Mouse (Mus musculus) liver, postnatal 0 days (tissue): Measurements from ENCODE around the gene Alox5. TPM values are rescaled to one million over a fixed set of nuclear protein-coding genes. Genes with fewer than 3 reads are reported as not detected.

Experiments
- ATAC-seq: fragments of 200-750 bp; cut with Nextera tagmentation; 2 replicates; pipeline ENCODE4 v1.8.0; 2017; ENCODE audit warnings: mild to moderate bottlenecking, moderate library complexity
- DNase-seq: peaks from one replicate; pipeline ENCODE4 v3.0.0-alpha.2; 2016
- H3K27ac ChIP-seq: fragments of 300-500 bp; sonication (generic); 2 replicates; pipeline ENCODE4 v1.5.1; 2014; ENCODE audit warnings: antibody characterized with exemption, moderate library complexity, mild to moderate bottlenecking, low read depth
- H3K27me3 ChIP-seq: fragments of 300-500 bp; sonication (generic); 2 replicates; pipeline ENCODE4 v1.6.1; 2014; ENCODE audit warnings: low read length, control low read depth, mixed read lengths; ENCODE audit not compliant: insufficient read depth
- H3K36me3 ChIP-seq: fragments of 300-500 bp; sonication (generic); replicated peaks from 2 replicates; pipeline ENCODE4 v1.6.1; 2014; ENCODE audit warnings: mild to moderate bottlenecking, control low read depth, low read length, moderate library complexity, mixed read lengths; ENCODE audit not compliant: insufficient read depth
- H3K4me1 ChIP-seq: fragments of 300-500 bp; sonication (generic); 2 replicates; pipeline ENCODE4 v1.6.1; 2014; ENCODE audit warnings: antibody characterized with exemption, mild to moderate bottlenecking, control low read depth; ENCODE audit not compliant: insufficient read depth
- H3K4me2 ChIP-seq: fragments of 300-500 bp; sonication (generic); 2 replicates; pipeline ENCODE4 v1.6.1; 2014; ENCODE audit warnings: low read depth, mild to moderate bottlenecking, low read length, moderate library complexity, mixed read lengths
- H3K4me3 ChIP-seq: fragments of 300-500 bp; sonication (generic); 2 replicates; pipeline ENCODE4 v1.5.1; 2014; ENCODE audit warnings: low read depth, low read length
- H3K9ac ChIP-seq: fragments of 300-500 bp; sonication (generic); replicated peaks from 2 replicates; pipeline ENCODE4 v1.6.1; 2014; ENCODE audit warnings: mild to moderate bottlenecking, moderate library complexity
- H3K9me3 ChIP-seq: fragments of 300-500 bp; sonication (generic); 2 replicates; pipeline ENCODE4 v1.6.1; 2016; ENCODE audit warnings: mild to moderate bottlenecking, control low read depth, low read length, mixed read lengths
- CTCF ChIP-seq: sonication (generic); IDR thresholded peaks from 2 replicates; pipeline ENCODE4 v1.5.1; 2016; ENCODE audit warnings: antibody characterized with exemption, low read depth
- EP300 ChIP-seq: IDR thresholded peaks from 2 replicates; pipeline ENCODE4 v1.6.1; 2016; ENCODE audit warnings: antibody characterized with exemption, low read depth, mild to moderate bottlenecking
- WGBS: fragments of 180-500 bp; shearing (Covaris S2); extraction: QIAGEN DNeasy Blood & Tissue Kit; methylation state at CpG from one replicate; pipeline ENCODE4 v1.1.7; 2014; ENCODE audit not compliant: insufficient replicate concordance; 5-methylcytosine and 5-hydroxymethylcytosine counted together
- polyA plus RNA-seq: library from polyadenylated mRNA; unstranded; fragments of >200 nt; fragmentation: Nextera tagmentation; extraction: Ambion mirVana; gene quantifications from 2 replicates; pipeline ENCODE4 v1.2.1, GENCODE M21; 2015

The Alox5 gene
- polyA plus RNA-seq, 1 experiment from 2014 or later = 6.6 TPM

DNA sequence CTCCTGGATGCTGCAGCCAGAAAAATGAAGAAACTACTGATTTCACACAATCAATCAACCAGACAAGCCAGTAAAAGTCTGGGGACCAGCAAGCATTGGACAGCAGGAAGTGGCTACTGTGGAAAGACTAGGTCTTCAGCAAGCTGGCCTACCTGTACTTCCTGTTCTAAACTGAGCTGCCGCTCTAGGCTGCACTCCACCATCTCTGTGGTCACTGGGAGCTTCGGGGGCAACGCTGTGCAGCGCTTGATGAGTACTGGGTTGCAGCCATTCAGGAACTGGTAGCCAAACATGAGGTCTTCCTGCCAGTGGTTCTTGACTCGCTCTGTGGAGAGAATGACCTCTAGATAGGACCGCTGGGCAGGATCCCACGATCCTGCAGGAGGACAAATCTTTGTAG is 38.0 kb downstream of the Alox5 start:
- H3K27ac ChIP-seq = no peak overlapping the region
- no peaks in the 10 kb centered on the region for H3K36me3 ChIP-seq
- TF ChIP-seq EP300 (no peak), CTCF (no peak)
- DNase-seq (no peak), ATAC-seq (no peak)
- no peak overlapping the region for H3K4me3 ChIP-seq
- no peaks in the 10 kb centered on the region for H3K9me3 ChIP-seq
- no peak overlapping the region for H3K4me2 ChIP-seq
- no peaks in the 10 kb centered on the region for H3K27me3 ChIP-seq
- 59% methylated on average over 7 of the region's 7 CpGs for WGBS
- no peaks in the 10 kb centered on the region for H3K4me1 ChIP-seq
- H3K9ac ChIP-seq = no peak overlapping the region

DNA sequence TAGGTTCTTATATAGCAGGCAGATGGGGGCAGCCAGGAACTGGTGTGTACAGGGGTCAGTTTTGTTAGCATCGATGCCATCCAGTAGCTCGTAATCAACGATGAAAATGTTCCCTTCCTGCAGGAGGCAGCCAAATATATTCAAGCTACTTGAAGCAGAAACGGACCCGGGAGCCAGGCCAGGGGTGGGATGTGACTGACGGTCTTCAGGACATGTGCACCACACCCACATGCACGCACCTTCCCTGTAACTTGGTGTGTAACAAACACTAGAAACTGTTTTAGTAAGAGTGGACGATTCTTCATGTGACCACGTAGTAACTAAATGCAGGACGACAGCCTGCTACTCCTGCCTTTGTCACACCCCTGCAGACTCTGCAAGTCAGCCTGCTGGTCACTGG is 40.7 kb downstream of the Alox5 start:
- no peak for DNase-seq

DNA sequence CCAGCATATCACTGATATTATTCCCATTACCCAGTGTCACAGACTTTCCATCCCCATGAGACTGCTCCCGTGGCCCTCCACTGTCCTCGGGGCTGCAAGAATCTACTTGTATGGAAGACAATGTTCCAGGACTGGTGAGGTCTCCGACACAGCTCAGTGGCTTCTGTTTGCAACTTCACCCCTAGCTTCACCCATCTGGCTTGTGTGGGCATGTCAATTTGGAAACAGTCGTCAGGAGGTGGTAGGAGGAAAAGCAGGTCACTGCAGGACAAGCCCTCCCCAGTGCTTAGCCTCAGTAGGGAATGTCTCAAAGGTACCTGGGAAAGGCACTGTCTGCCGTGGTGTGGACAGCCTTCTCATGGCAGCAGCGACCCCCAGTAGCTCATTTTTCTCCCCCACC is 41.3 kb downstream of the Alox5 start:
- ATAC-seq (no peak), DNase-seq (no peak)
- 73% methylated on average over 6 of the region's 6 CpGs for WGBS
- TF ChIP-seq CTCF = no peak
- TF ChIP-seq EP300 = no peak
- no peak overlapping the region for H3K27ac ChIP-seq
- no peak overlapping the region for H3K4me2 ChIP-seq
- H3K9ac ChIP-seq = no peak overlapping the region
- H3K36me3 ChIP-seq = no peaks in the 10 kb centered on the region
- no peaks in the 10 kb centered on the region for H3K27me3 ChIP-seq
- H3K4me3 ChIP-seq = no peak overlapping the region
- no peaks in the 10 kb centered on the region for H3K9me3 ChIP-seq
- 0 out of 2 replicates have a peak, but pooled peaks cover 3% of the 10 kb centered on the region for H3K4me1 ChIP-seq

More for the DNA sequence above, 40.7 kb downstream of the Alox5 start:
- no peak overlapping the region for H3K27ac ChIP-seq
- no peak overlapping the region for H3K4me2 ChIP-seq
- H3K4me3 ChIP-seq = no peak overlapping the region
- 82% methylated on average over 10 of the region's 10 CpGs for WGBS
- H3K4me1 ChIP-seq = 0 out of 2 replicates have a peak, but pooled peaks cover 3% of the 10 kb centered on the region
- H3K27me3 ChIP-seq = no peaks in the 10 kb centered on the region
- H3K9me3 ChIP-seq = no peaks in the 10 kb centered on the region
- no peaks in the 10 kb centered on the region for H3K36me3 ChIP-seq
- no peak overlapping the region for H3K9ac ChIP-seq
- no peak for TF ChIP-seq CTCF
- TF ChIP-seq EP300 = no peak
- ATAC-seq = no peak

DNA sequence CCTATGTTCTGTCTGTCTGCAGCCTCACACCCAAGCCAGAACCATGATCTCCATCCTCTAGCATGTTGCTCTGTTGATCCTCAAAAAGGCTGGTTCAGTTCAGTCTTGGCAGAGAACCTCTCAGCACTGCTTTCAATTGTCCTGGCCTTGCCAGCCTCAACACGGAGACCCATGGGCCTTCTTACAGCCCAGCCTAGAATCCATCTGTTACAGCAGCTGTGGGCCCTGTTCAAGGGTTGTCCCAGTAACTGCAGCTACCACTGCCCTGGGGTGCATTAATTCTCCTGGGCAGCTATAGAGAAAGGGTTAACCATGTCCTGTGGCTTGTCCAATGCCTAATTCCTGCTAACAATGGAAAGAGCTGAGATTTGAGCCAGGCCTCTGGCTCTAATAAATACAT is 42.5 kb downstream of the Alox5 start:
- Histone ChIP-seq H3K4me3 (no peak overlapping the region), H3K4me2 (no peak overlapping the region), H3K9ac (no peak overlapping the region), H3K36me3 (no peaks in the 10 kb centered on the region), H3K27me3 (no peaks in the 10 kb centered on the region), H3K27ac (no peak overlapping the region), H3K4me1 (0 out of 2 replicates have a peak, but pooled peaks cover 3% of the 10 kb centered on the region), H3K9me3 (no peaks in the 10 kb centered on the region)
- 81% methylated on average over 1 of the region's 1 CpGs for WGBS
- no peak for DNase-seq
- no peak for ATAC-seq
- TF ChIP-seq CTCF (no peak), EP300 (no peak)

DNA sequence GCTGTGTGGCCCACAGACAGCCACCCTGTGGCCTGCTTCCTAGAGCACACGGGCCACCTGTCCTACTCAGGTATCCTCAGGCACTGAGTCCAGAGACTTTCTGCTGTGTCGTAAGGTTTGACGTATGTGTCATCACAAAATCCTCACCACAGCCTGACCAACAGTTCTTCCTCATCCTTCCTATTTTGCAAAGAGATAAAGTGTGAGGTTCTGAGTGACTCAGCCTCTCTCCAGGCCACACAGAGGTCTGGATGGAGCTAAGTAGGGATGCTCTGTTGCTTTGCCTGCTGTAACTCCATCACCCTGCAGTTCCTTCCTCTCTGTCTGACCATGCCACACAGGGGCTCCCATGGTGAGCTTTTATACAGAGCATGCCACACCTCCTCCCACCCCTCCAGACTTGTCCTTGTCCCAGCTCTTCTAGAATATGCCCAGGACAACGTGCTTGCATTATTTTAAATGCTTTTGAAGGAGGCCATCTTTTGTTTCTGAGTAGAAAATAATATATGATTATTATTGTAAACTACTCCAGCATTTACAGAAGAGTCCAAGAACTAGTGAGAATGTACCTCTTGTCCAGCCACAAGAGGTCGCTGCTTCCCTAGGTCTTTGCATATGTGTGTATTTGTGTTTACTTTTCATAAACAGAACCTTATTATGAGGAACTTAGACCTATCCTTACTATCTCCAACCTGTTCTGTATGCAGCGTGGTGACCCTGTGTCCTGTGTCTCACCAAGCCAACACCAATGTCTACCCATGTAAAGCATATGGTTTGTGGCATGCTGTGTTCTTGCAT is 43.3 kb downstream of the Alox5 start:
- Histone ChIP-seq H3K9ac (no peak overlapping the region), H3K27ac (no peak overlapping the region), H3K4me1 (0 out of 2 replicates have a peak, but pooled peaks cover 3% of the 10 kb centered on the region), H3K9me3 (no peaks in the 10 kb centered on the region), H3K4me3 (no peak overlapping the region), H3K27me3 (no peaks in the 10 kb centered on the region), H3K36me3 (no peaks in the 10 kb centered on the region; the same call in 1 of the 2 replicates), H3K4me2 (no peak overlapping the region)
- ATAC-seq = peak; percentile 36
- DNase-seq = peak; percentile 44
- TF ChIP-seq EP300 (no peak), CTCF (peak; percentile 66)
- 43% methylated on average over 6 of the region's 6 CpGs for WGBS

DNA sequence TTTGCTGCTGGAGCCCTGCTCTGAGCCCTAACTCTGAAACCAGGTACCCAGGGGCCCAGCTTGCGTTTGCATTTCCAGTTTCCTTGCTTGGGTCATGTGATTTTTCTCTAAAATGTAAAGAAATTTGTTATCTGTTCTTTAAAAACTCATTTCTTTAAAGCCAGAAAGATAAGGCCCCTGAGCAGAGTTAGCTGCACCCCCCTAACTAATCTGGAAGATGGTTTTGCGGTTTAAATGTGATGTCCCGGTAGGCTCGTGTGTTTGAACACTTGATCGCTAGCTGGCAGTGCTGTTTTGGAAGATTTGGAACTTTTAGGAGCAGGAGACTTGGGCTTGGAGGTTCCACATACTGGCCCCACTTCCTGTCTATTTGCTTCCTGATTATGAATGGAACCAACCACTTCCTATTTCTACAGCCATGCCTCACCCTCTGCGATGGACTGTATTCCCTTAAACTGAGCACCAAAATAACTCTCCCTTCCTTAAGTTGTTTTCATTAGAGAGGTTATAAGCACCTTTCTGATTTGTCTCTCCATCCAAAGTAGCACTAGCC is 44.9 kb downstream of the Alox5 start:
- ATAC-seq = no peak
- Histone ChIP-seq H3K4me1 (0 out of 2 replicates have a peak, but pooled peaks cover 3% of the 10 kb centered on the region), H3K4me2 (no peak overlapping the region), H3K9me3 (no peaks in the 10 kb centered on the region), H3K9ac (no peak overlapping the region), H3K27ac (no peak overlapping the region), H3K36me3 (no peaks in the 10 kb centered on the region; the same call in 1 of the 2 replicates), H3K4me3 (no peak overlapping the region), H3K27me3 (no peaks in the 10 kb centered on the region)
- TF ChIP-seq CTCF = no peak
- no peak for TF ChIP-seq EP300
- DNase-seq = no peak
- 63% methylated on average over 6 of the region's 6 CpGs for WGBS
